Mouse (Mus musculus): Measurements from ENCODE around the gene Tlr13. TPM values are rescaled to one million over a fixed set of nuclear protein-coding genes. Genes with fewer than 3 reads are reported as not detected.

The Tlr13 gene
- polyA plus RNA-seq, 1 experiment from 2014 or later = 0.08 TPM

- H3K9me3 ChIP-seq (ENCODE audit: control insufficient read depth, low read length) = no peaks in the 10 kb centered on the region
- peak overlapping the region; percentile 35 for H3K4me2 ChIP-seq (ENCODE audit: low read depth, low read length)
- no peaks in the 10 kb centered on the region for H3K27me3 ChIP-seq (ENCODE audit: control insufficient read depth, insufficient read depth, low read length)
- ATAC-seq (ENCODE audit: low read depth) = peak; percentile 94
- no peaks in the 10 kb centered on the region for H3K36me3 ChIP-seq (ENCODE audit: control insufficient read depth, insufficient read depth, low read length)
- no peak overlapping the region for H3K27ac ChIP-seq (ENCODE audit: low read depth, low read length)
- H3K9ac ChIP-seq (replicated peaks; ENCODE audit: low read depth, low read length) = no peak overlapping the region
- H3K4me1 ChIP-seq (ENCODE audit: control insufficient read depth, insufficient read depth, low read length) = no peaks in the 10 kb centered on the region
- WGBS = 16% methylated on average over 18 of the region's 18 CpGs
- H3K4me3 ChIP-seq (ENCODE audit: low read depth, low read length) = peak overlapping the region; percentile 24; the same call in 1 of the 2 replicates
Measured at GRCm38 (mm10) chrX:106171106-106171852, 28.3 kb downstream of the Tlr13 start.

GRCm38 (mm10) chrX:106171853-106172154, 28.8 kb downstream of the Tlr13 start:
- peak overlapping the region; percentile 24; the same call in 1 of the 2 replicates for H3K4me3 ChIP-seq (ENCODE audit: low read depth, low read length)
- H3K27ac ChIP-seq (ENCODE audit: low read depth, low read length) = no peak overlapping the region
- H3K9me3 ChIP-seq (ENCODE audit: control insufficient read depth, low read length) = no peaks in the 10 kb centered on the region
- ATAC-seq (ENCODE audit: low read depth) = 0 out of 2 replicates have a peak, but pooled peaks have one; percentile 38
- H3K4me1 ChIP-seq (ENCODE audit: control insufficient read depth, insufficient read depth, low read length) = no peaks in the 10 kb centered on the region
- H3K9ac ChIP-seq (replicated peaks; ENCODE audit: low read depth, low read length) = no peak overlapping the region
- peak overlapping the region; percentile 35; the same call in 1 of the 2 replicates for H3K4me2 ChIP-seq (ENCODE audit: low read depth, low read length)
- no peaks in the 10 kb centered on the region for H3K27me3 ChIP-seq (ENCODE audit: control insufficient read depth, insufficient read depth, low read length)
- WGBS = 66% methylated on average over 5 of the region's 6 CpGs
- no peaks in the 10 kb centered on the region for H3K36me3 ChIP-seq (ENCODE audit: control insufficient read depth, insufficient read depth, low read length)

- Histone ChIP-seq H3K9me3 (ENCODE audit: control insufficient read depth, low read length) (no peaks in the 10 kb centered on the region), H3K4me2 (ENCODE audit: low read depth, low read length) (no peak overlapping the region), H3K4me1 (ENCODE audit: control insufficient read depth, insufficient read depth, low read length) (no peaks in the 10 kb centered on the region), H3K36me3 (ENCODE audit: control insufficient read depth, insufficient read depth, low read length) (no peaks in the 10 kb centered on the region), H3K9ac (replicated peaks; ENCODE audit: low read depth, low read length) (no peak overlapping the region), H3K27ac (ENCODE audit: low read depth, low read length) (no peak overlapping the region), H3K4me3 (ENCODE audit: low read depth, low read length) (no peak overlapping the region), H3K27me3 (ENCODE audit: control insufficient read depth, insufficient read depth, low read length) (no peaks in the 10 kb centered on the region)
- WGBS = 59% methylated on average over 9 of the region's 9 CpGs
- ATAC-seq (ENCODE audit: low read depth) = no peak
Measured at GRCm38 (mm10) chrX:106176331-106176730, 33.3 kb downstream of the Tlr13 start.

- ATAC-seq (ENCODE audit: low read depth) = no peak
Measured at GRCm38 (mm10) chrX:106184279-106184678, 41.3 kb downstream of the Tlr13 start.

GRCm38 (mm10) chrX:106185706-106186105, 42.7 kb downstream of the Tlr13 start:
- no peaks in the 10 kb centered on the region for H3K36me3 ChIP-seq (ENCODE audit: control insufficient read depth, insufficient read depth, low read length)
- no peaks in the 10 kb centered on the region for H3K27me3 ChIP-seq (ENCODE audit: control insufficient read depth, insufficient read depth, low read length)
- H3K4me1 ChIP-seq (ENCODE audit: control insufficient read depth, insufficient read depth, low read length) = peaks cover 9% of the 10 kb centered on the region; the same call in 1 of the 2 replicates
- H3K9me3 ChIP-seq (ENCODE audit: control insufficient read depth, low read length) = no peaks in the 10 kb centered on the region
- H3K4me2 ChIP-seq (ENCODE audit: low read depth, low read length) = peak overlapping the region; percentile 40; the same call in 1 of the 2 replicates
- WGBS = 23% methylated on average over 4 of the region's 5 CpGs
- H3K4me3 ChIP-seq (ENCODE audit: low read depth, low read length) = no peak overlapping the region
- H3K27ac ChIP-seq (ENCODE audit: low read depth, low read length) = peak overlapping the region; percentile 80
- H3K9ac ChIP-seq (replicated peaks; ENCODE audit: low read depth, low read length) = no peak overlapping the region
- no peak for ATAC-seq (ENCODE audit: low read depth)

More at GRCm38 (mm10) chrX:106184279-106184678, 41.3 kb downstream of the Tlr13 start:
- no peak overlapping the region for H3K4me3 ChIP-seq (ENCODE audit: low read depth, low read length)
- WGBS = 43% methylated on average over 4 of the region's 4 CpGs
- H3K9me3 ChIP-seq (ENCODE audit: control insufficient read depth, low read length) = no peaks in the 10 kb centered on the region
- H3K27me3 ChIP-seq (ENCODE audit: control insufficient read depth, insufficient read depth, low read length) = no peaks in the 10 kb centered on the region
- H3K4me2 ChIP-seq (ENCODE audit: low read depth, low read length) = no peak overlapping the region
- H3K4me1 ChIP-seq (ENCODE audit: control insufficient read depth, insufficient read depth, low read length) = peaks cover 9% of the 10 kb centered on the region; the same call in 1 of the 2 replicates
- H3K27ac ChIP-seq (ENCODE audit: low read depth, low read length) = no peak overlapping the region
- H3K9ac ChIP-seq (replicated peaks; ENCODE audit: low read depth, low read length) = no peak overlapping the region
- no peaks in the 10 kb centered on the region for H3K36me3 ChIP-seq (ENCODE audit: control insufficient read depth, insufficient read depth, low read length)

- Histone ChIP-seq H3K9me3 (ENCODE audit: control insufficient read depth, low read length) (no peaks in the 10 kb centered on the region), H3K36me3 (ENCODE audit: control insufficient read depth, insufficient read depth, low read length) (no peaks in the 10 kb centered on the region), H3K4me2 (ENCODE audit: low read depth, low read length) (peak within 1 kb of the TSS; percentile 71), H3K4me1 (ENCODE audit: control insufficient read depth, insufficient read depth, low read length) (peaks cover 9% of the 10 kb centered on the region; the same call in 1 of the 2 replicates), H3K27me3 (ENCODE audit: control insufficient read depth, insufficient read depth, low read length) (no peaks in the 10 kb centered on the region), H3K27ac (ENCODE audit: low read depth, low read length) (peak within 1 kb of the TSS; percentile 80), H3K9ac (replicated peaks; ENCODE audit: low read depth, low read length) (peak within 1 kb of the TSS; percentile 47), H3K4me3 (ENCODE audit: low read depth, low read length) (peak within 1 kb of the TSS; percentile 47)
- ATAC-seq (ENCODE audit: low read depth) = peak; percentile 99
- WGBS = 11% methylated on average over 52 of the region's 55 CpGs
Measured at GRCm38 (mm10) chrX:106186713-106187649, 44.0 kb downstream of the Tlr13 start, which contains the start of gene Pgk1. Gene Pgk1, plus strand, starts transcription at chrX:106187100.

- Histone ChIP-seq H3K27ac (ENCODE audit: low read depth, low read length) (no peak overlapping the region; the same call in 1 of the 2 replicates), H3K4me2 (ENCODE audit: low read depth, low read length) (peak overlapping the region; percentile 71), H3K27me3 (ENCODE audit: control insufficient read depth, insufficient read depth, low read length) (no peaks in the 10 kb centered on the region), H3K9ac (replicated peaks; ENCODE audit: low read depth, low read length) (peak overlapping the region; percentile 47), H3K9me3 (ENCODE audit: control insufficient read depth, low read length) (no peaks in the 10 kb centered on the region), H3K4me1 (ENCODE audit: control insufficient read depth, insufficient read depth, low read length) (peaks cover 9% of the 10 kb centered on the region; the same call in 1 of the 2 replicates), H3K36me3 (ENCODE audit: control insufficient read depth, insufficient read depth, low read length) (no peaks in the 10 kb centered on the region), H3K4me3 (ENCODE audit: low read depth, low read length) (peak overlapping the region; percentile 47)
- no peak for ATAC-seq (ENCODE audit: low read depth)
- 17% methylated on average over 12 of the region's 12 CpGs for WGBS
Measured at GRCm38 (mm10) chrX:106187737-106188136, 44.7 kb downstream of the Tlr13 start.

- peak overlapping the region; percentile 71 for H3K4me2 ChIP-seq (ENCODE audit: low read depth, low read length)
- H3K9ac ChIP-seq (replicated peaks; ENCODE audit: low read depth, low read length) = no peak overlapping the region
- ATAC-seq (ENCODE audit: low read depth) = no peak
- 59% methylated on average over 5 of the region's 5 CpGs for WGBS
- H3K27me3 ChIP-seq (ENCODE audit: control insufficient read depth, insufficient read depth, low read length) = no peaks in the 10 kb centered on the region
- no peaks in the 10 kb centered on the region for H3K9me3 ChIP-seq (ENCODE audit: control insufficient read depth, low read length)
- peaks cover 9% of the 10 kb centered on the region; the same call in 1 of the 2 replicates for H3K4me1 ChIP-seq (ENCODE audit: control insufficient read depth, insufficient read depth, low read length)
- no peaks in the 10 kb centered on the region for H3K36me3 ChIP-seq (ENCODE audit: control insufficient read depth, insufficient read depth, low read length)
- no peak overlapping the region for H3K4me3 ChIP-seq (ENCODE audit: low read depth, low read length)
- H3K27ac ChIP-seq (ENCODE audit: low read depth, low read length) = no peak overlapping the region
Measured at GRCm38 (mm10) chrX:106189356-106189755, 46.4 kb downstream of the Tlr13 start.

Data from neural tube, embryonic 14.5 days (tissue).